Mouse (Mus musculus): ENCODE results near the gene Ccdc9.

GRCm38 (mm10) chr7:16296146-16296545, 9.6 kb upstream of the Ccdc9 start:
- TF ChIP-seq CTCF (IDR thresholded peaks at IDR 0.05; ENCODE audit: control insufficient read depth, insufficient read depth, insufficient read length) (no peak), CEBPB (IDR thresholded peaks at IDR 0.05; ENCODE audit: low read depth) (no peak), MYOD1 (IDR thresholded peaks at IDR 0.05; ENCODE audit: control insufficient read depth, insufficient read length, low read depth) (no peak)
